Mouse (Mus musculus): ENCODE results near the gene Scn10a. TPM values are rescaled to one million over a fixed set of nuclear protein-coding genes. Genes with fewer than 3 reads are reported as not detected.

The Scn10a gene
- polyA plus RNA-seq, 1 experiment from 2014 or later, result 0.08 TPM

GRCm38 (mm10) chr9:119562256-119562655, 156.9 kb downstream of the Scn10a start:
- in situ Hi-C loops (cut with MboI; ENCODE audit: low pct_unique_long_range_greater_than_20kb), result no loop called here
- CTCF ChIA-PET, result no interaction called here
- ATAC-seq (no peak), DNase-seq (ENCODE audit: low read depth, low spot score) (no peak)
- no peaks in the 10 kb centered on the region for H3K27me3 ChIP-seq
- TF ChIP-seq CTCF (IDR thresholded peaks at IDR 0.05), result no peak
- POLR2A ChIA-PET, result no interaction called here

- no peak for ATAC-seq
- no peak for TF ChIP-seq CTCF (IDR thresholded peaks at IDR 0.05)
- DNase-seq (ENCODE audit: low read depth, low spot score), result no peak
- H3K27me3 ChIP-seq, result no peaks in the 10 kb centered on the region
- CTCF ChIA-PET, result no interaction called here
- in situ Hi-C loops (cut with MboI; ENCODE audit: low pct_unique_long_range_greater_than_20kb), result no loop called here
- POLR2A ChIA-PET, result no interaction called here
Observed at GRCm38 (mm10) chr9:119561746-119562145, 157.4 kb downstream of the Scn10a start.

DNA sequence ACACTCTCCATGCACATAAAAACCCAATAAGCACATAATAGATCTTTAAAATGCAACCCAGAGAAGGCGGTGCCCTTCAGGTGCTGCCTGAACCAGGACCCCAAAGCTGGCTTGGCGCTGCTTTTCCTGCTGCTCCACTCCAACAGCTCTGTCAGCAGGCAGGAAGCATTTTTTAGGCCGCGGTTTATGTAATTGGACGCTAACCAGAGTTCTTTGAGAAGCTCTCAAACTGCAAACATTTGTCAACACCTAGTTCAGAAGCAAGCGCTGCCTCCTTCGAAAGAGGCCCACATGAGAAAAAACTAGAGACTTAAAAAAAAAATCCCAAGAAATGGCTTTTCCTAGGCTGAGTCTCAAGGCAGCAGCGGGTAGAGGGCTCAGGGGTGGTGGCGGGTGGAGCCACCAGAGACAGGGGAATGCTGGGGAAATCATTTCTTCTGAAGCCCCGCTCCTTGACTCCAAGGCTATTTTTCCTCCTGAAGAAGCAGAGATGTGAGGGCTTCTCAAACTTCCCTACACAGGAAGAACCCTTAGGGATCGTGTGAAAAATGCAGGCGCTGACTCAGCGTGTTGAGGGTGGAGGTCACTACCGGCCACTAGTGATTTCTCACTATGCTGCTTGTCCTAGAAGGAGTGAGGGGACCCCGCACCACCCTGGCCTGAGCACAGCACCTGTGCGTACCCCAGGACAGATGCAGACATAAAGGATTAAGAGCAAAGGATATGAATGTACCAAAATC, 159.4 kb downstream of the Scn10a start:
- CTCF ChIA-PET, result interaction anchor here (1.5 kb wide), 1 partner anchor 21 kb away, joined by 8 read pairs; no protein-coding TSS in a partner anchor
- no peaks in the 10 kb centered on the region for H3K27me3 ChIP-seq
- no peak for TF ChIP-seq CTCF (IDR thresholded peaks at IDR 0.05)
- ATAC-seq (no peak), DNase-seq (ENCODE audit: low read depth, low spot score) (no peak)
- POLR2A ChIA-PET, result no interaction called here
- in situ Hi-C loops (cut with MboI; ENCODE audit: low pct_unique_long_range_greater_than_20kb), result no loop called here

Other genes starting within 250 kb of the Scn10a start
- 11.9 TPM for gene Scn5a, start 140.3 kb downstream of the Scn10a start, polyA plus RNA-seq (2021)
- gene Scn11a, start 106.1 kb upstream of the Scn10a start, polyA plus RNA-seq (2021), result not detected
- 38.7 TPM for gene Wdr48, start 175.6 kb upstream of the Scn10a start, polyA plus RNA-seq (2021)
- gene Gorasp1, start 218.2 kb upstream of the Scn10a start, polyA plus RNA-seq (2021), result 24.1 TPM
- 0.64 TPM for gene Ttc21a, start 218.3 kb upstream of the Scn10a start, polyA plus RNA-seq (2021)

All from Patski (cell line).